In genomic region chr19:4091383-4091782, GRCm38 (mm10) we compare ENCODE assay signal across 24 mouse cellular contexts. TPM values are rescaled to one million over a fixed set of nuclear protein-coding genes. Genes with fewer than 3 reads are reported as not detected.
"Had no signal": no experiment of that assay in that cellular context is flagged by ENCODE, and none has a peak within 500 bp of the region (broad histone marks: within the 10 kb centered on the region; RNA-seq: fewer than 3 reads in every experiment).

No protein-coding gene starts in this region.

- H3K27me3 ChIP-seq: neural tube, embryonic 13.5 days had no signal

- H3K4me2 ChIP-seq: liver, embryonic 15.5 days; lung, embryonic 15.5 days; midbrain, embryonic 11.5 days; midbrain, embryonic 13.5 days; midbrain, embryonic 15.5 days; neural tube, embryonic 13.5 days; neural tube, embryonic 15.5 days had no signal

- H3K27ac ChIP-seq: liver, embryonic 15.5 days; lung, embryonic 15.5 days; macrophage; midbrain, embryonic 13.5 days; midbrain, embryonic 15.5 days; neural tube, embryonic 13.5 days; neural tube, embryonic 15.5 days had no signal

- H3K9ac ChIP-seq: liver, embryonic 15.5 days; liver, postnatal 0 days; lung, embryonic 15.5 days; midbrain, embryonic 13.5 days; midbrain, embryonic 15.5 days; neural tube, embryonic 13.5 days; neural tube, embryonic 15.5 days had no signal

- H3K4me3 ChIP-seq: liver, embryonic 15.5 days; lung, embryonic 15.5 days; megakaryocyte, embryonic 14.5 days; midbrain, embryonic 13.5 days; midbrain, embryonic 15.5 days; neural tube, embryonic 13.5 days; neural tube, embryonic 15.5 days had no signal

- DNase-seq: liver, postnatal 0 days; lung, adult 2 months; lung, postnatal 14 days; lung, postnatal 36 days; retina, postnatal 1 day; right cerebral cortex, adult 18-20 months; thymus, adult 18-20 months; thymus, postnatal 14 days; thymus, postnatal 36 days had no signal

- H3K9me3 ChIP-seq: liver, embryonic 15.5 days; lung, embryonic 15.5 days; megakaryocyte, embryonic 14.5 days; midbrain, embryonic 13.5 days; midbrain, embryonic 15.5 days; neural tube, embryonic 13.5 days; neural tube, embryonic 15.5 days had no signal

- H3K36me3 ChIP-seq: liver, embryonic 15.5 days; lung, embryonic 15.5 days; midbrain, embryonic 13.5 days; midbrain, embryonic 15.5 days; neural tube, embryonic 13.5 days; neural tube, embryonic 15.5 days had no signal

RNA-seq across cellular contexts. Expression of gene Cabp2, which starts 10.0 kb away (rescaled TPM):
- total RNA-seq: megakaryocyte progenitor cell, adult 5-6 weeks; midbrain, postnatal 0 days; monocyte, adult 5-6 weeks had no signal
- polyA plus RNA-seq: lung, embryonic 15.5 days; lung, postnatal 0 days; macrophage; midbrain, embryonic 11.5 days; midbrain, embryonic 13.5 days; midbrain, postnatal 0 days; neural tube, embryonic 11.5 days; neural tube, embryonic 13.5 days; neural tube, embryonic 15.5 days; stomach, embryonic 14.5 days had no signal

RNA-seq across cellular contexts. Expression of gene Gstp3, which starts 32.0 kb away (rescaled TPM):
- total RNA-seq: midbrain, postnatal 0 days had no signal
- polyA plus RNA-seq: macrophage; midbrain, embryonic 11.5 days; midbrain, embryonic 13.5 days; midbrain, embryonic 15.5 days; midbrain, postnatal 0 days; neural tube, embryonic 11.5 days; neural tube, embryonic 13.5 days; neural tube, embryonic 15.5 days; stomach, embryonic 14.5 days had no signal
